32 mouse cellular contexts compared by ENCODE assay signal in genomic region chr6:29111501-29111900, GRCm38 (mm10). TPM values are rescaled to one million over a fixed set of nuclear protein-coding genes. Genes with fewer than 3 reads are reported as not detected.
"Had no signal": no experiment of that assay in that cellular context is flagged by ENCODE, and none has a peak within 500 bp of the region (broad histone marks: within the 10 kb centered on the region; RNA-seq: fewer than 3 reads in every experiment).

No protein-coding gene starts in this region.

- H3K9ac ChIP-seq: embryonic facial prominence, embryonic 12.5 days; embryonic facial prominence, embryonic 13.5 days; embryonic facial prominence, embryonic 15.5 days; forebrain, embryonic 12.5 days; forebrain, embryonic 13.5 days; forebrain, embryonic 15.5 days; forebrain, postnatal 0 days had no signal

- H3K27ac ChIP-seq: embryonic facial prominence, embryonic 10.5 days; embryonic facial prominence, embryonic 12.5 days; embryonic facial prominence, embryonic 13.5 days; embryonic facial prominence, embryonic 15.5 days; forebrain, embryonic 10.5 days; forebrain, embryonic 12.5 days; forebrain, embryonic 13.5 days; forebrain, embryonic 15.5 days; gastrocnemius, adult 2 months; heart, adult 2 months had no signal

- H3K27me3 ChIP-seq: embryonic facial prominence, embryonic 12.5 days; embryonic facial prominence, embryonic 13.5 days; embryonic facial prominence, embryonic 15.5 days; forebrain, embryonic 12.5 days; forebrain, embryonic 13.5 days; forebrain, embryonic 15.5 days had no signal

- H3K4me1 ChIP-seq: embryonic facial prominence, embryonic 10.5 days; embryonic facial prominence, embryonic 12.5 days; embryonic facial prominence, embryonic 13.5 days; embryonic facial prominence, embryonic 15.5 days; forebrain, embryonic 10.5 days; forebrain, embryonic 12.5 days; forebrain, embryonic 13.5 days; forebrain, embryonic 15.5 days had no signal

- H3K36me3 ChIP-seq: embryonic facial prominence, embryonic 10.5 days; embryonic facial prominence, embryonic 12.5 days; embryonic facial prominence, embryonic 13.5 days; embryonic facial prominence, embryonic 15.5 days; forebrain, embryonic 10.5 days; forebrain, embryonic 12.5 days; forebrain, embryonic 15.5 days had no signal

- ATAC-seq: forebrain, embryonic 13.5 days; forebrain, embryonic 14.5 days; forebrain, embryonic 15.5 days; forebrain, embryonic 16.5 days; forebrain, postnatal 0 days had no signal

- H3K4me3 ChIP-seq: embryonic facial prominence, embryonic 10.5 days; embryonic facial prominence, embryonic 12.5 days; embryonic facial prominence, embryonic 13.5 days; embryonic facial prominence, embryonic 15.5 days; erythroblast, embryonic 14.5 days; forebrain, embryonic 10.5 days; forebrain, embryonic 12.5 days; forebrain, embryonic 13.5 days; forebrain, embryonic 15.5 days; gastrocnemius, adult 2 months; heart, adult 2 months had no signal

- H3K9me3 ChIP-seq: embryonic facial prominence, embryonic 15.5 days had no signal

- DNase-seq: cerebellum, adult 9-10 months; cerebellum, adult 9-11 months; cerebellum, postnatal 10 days; cerebellum, postnatal 14 days; cerebellum, postnatal 25 days; cerebellum, postnatal 36 days; embryo, embryonic 11 days; forebrain, postnatal 0 days; gastrocnemius, adult 2 months; gastrocnemius, postnatal 10 days; gastrocnemius, postnatal 14 days; gastrocnemius, postnatal 25 days; gastrocnemius, postnatal 36 days; heart, adult 18-20 months; heart, adult 2 months had no signal

- H3K4me2 ChIP-seq: embryonic facial prominence, embryonic 12.5 days; embryonic facial prominence, embryonic 13.5 days; embryonic facial prominence, embryonic 15.5 days; forebrain, embryonic 12.5 days; forebrain, embryonic 13.5 days; forebrain, embryonic 15.5 days had no signal

RNA-seq across cellular contexts. Expression of gene Lep, which starts 51.5 kb away (rescaled TPM):
- total RNA-seq: common myeloid progenitor, adult 5-6 weeks; forebrain, postnatal 0 days; granulocyte monocyte progenitor cell, adult 5-6 weeks had no signal
- polyA plus RNA-seq: cortical plate, adult 2 months; embryonic facial prominence, embryonic 10.5 days; embryonic facial prominence, embryonic 11.5 days; embryonic facial prominence, embryonic 12.5 days; embryonic facial prominence, embryonic 13.5 days; embryonic facial prominence, embryonic 15.5 days; erythroblast, embryonic 14.5 days; forebrain, embryonic 10.5 days; forebrain, embryonic 11.5 days; forebrain, embryonic 12.5 days; forebrain, embryonic 13.5 days; forebrain, embryonic 14.5 days; forebrain, embryonic 15.5 days; forebrain, embryonic 16.5 days; forebrain, postnatal 0 days; frontal cortex, adult 2 months had no signal
